Mouse (Mus musculus) lung, postnatal 10 days (tissue): ENCODE measurements around the gene Gm10721.
A peak's percentile ranks its signal among the peaks of the same experiment; 100 is the strongest.
"Not testable (repeated sequence)": the region's sequence is repeated elsewhere in the genome, so short reads cannot be mapped to it uniquely, and the experiment has no call there.

Experiments used
- DNase-seq: peaks from one replicate; pipeline ENCODE4 v3.0.0; 2021

The Gm10721 gene

DNA sequence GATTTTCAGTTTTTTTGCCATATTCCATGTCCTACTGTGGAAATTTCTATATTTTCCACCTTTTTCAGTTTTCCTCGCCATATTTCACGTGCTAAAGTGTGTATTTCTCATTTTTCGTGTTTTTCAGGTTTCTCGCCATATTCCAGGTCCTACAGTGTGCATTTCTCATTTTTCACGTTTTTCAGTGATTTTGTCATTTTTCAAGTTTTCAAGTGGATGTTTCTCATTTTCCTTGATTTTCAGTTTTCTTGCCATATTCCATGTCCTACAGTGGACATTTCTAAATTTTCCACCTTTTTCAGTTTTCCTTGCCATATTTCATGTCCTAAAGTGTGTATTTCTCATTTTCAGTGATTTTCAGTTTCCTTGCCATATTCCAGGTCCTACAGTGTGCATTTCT lies 13.2 kb downstream of the Gm10721 start:
- DNase-seq: not testable (repeated sequence)

DNA sequence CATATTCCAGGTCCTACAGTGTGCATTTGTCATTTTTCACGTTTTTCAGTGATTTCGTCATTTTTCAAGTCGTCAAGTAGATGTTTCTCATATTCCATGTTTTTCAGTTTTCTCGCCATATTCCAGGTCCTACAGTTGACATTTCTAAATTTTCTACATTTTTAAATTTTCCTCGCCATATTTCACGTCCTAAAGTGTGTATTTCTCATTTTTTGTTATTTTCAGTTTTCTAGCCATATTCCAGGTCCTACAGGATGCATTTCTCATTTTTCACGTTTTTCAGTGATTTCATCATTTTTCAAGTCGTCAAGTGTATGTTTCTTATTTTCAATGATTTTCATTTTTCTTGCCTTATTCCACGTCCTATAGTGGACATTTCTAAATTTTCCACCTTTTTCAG lies 13.8 kb downstream of the Gm10721 start:
- not testable (repeated sequence) for DNase-seq

DNA sequence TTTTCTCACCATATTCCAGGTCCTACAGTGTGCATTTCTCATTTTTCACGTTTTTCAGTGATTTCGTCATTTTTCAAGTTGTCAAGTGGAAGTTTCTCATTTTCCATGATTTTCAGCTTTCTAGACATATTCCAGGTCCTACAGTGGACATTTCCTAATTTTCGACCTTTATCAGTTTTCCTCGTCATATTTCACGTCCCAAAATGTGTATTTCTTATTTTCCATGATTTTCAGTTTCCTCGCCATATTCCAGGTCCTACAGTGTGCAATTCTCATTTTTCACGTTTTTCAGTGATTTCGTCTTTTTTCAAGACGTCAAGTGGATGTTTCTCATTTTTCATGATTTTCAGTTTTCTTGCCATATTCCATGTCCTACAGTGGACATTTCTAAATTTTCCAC lies 14.3 kb downstream of the Gm10721 start:
- DNase-seq: not testable (repeated sequence)

DNA sequence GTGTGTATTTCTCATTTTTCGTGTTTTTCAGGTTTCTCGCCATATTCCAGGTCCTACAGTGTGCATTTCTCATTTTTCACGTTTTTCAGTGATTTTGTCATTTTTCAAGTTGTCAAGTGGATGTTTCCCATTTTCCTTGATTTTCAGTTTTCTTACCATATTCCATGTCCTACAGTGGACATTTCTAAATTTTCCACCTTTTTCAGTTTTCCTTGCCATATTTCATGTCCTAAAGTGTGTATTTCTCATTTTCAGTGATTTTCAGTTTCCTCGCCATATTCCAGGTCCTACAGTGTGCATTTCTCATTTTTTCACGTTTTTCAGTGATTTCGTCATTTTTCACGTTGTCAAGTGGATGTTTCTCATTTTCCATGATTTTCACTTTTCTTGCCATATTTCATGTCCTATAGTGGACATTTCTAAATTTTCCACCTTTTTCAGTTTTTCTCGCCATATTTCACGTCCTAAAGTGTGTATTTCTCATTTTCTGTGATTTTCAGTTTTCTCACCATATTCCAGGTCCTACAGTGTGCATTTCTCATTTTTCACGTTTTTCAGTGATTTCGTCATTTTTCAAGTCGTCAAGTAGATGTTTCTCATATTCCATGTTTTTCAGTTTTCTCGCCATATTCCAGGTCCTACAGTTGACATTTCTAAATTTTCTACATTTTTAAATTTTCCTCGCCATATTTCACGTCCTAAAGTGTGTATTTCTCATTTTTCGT lies 16.5 kb downstream of the Gm10721 start:
- peak; percentile 37 for DNase-seq

DNA sequence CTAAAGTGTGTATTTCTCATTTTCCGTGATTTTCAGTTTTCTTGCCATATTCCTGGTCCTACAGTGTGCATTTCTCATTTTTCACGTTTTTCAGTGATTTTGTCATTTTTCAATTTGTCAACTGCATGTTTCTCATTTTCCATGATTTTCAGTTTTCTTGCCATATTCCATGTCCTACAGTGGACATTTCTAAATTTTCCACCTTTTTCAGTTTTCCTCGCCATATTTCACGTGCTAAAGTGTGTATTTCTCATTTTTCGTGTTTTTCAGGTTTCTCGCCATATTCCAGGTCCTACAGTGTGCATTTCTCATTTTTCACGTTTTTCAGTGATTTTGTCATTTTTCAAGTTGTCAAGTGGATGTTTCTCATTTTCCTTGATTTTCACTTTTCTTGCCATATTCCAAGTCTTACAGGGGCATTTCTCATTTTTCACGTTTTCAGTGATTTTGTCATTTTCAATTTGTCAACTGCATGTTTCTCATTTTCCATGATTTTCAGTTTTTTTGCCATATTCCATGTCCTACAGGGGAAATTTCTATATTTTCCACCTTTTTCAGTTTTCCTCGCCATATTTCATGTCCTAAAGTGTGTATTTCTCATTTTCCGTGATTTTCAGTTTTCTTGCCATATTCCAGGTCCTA lies 17.9 kb downstream of the Gm10721 start:
- DNase-seq: not testable (repeated sequence)

DNA sequence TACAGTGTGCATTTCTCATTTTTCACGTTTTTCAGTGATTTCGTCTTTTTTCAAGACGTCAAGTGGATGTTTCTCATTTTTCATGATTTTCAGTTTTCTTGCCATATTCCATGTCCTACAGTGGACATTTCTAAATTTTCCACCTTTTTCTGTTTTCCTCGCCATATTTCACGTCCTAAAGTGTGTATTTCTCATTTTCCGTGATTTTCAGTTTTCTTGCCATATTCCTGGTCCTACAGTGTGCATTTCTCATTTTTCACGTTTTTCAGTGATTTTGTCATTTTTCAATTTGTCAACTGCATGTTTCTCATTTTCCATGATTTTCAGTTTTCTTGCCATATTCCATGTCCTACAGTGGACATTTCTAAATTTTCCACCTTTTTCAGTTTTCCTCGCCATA lies 21.4 kb downstream of the Gm10721 start, which contains the start of gene Gm17535:
Gm17535 (plus strand) TSS at position 301 of the 400 bp plus-strand sequence.
- not testable (repeated sequence) for DNase-seq

DNA sequence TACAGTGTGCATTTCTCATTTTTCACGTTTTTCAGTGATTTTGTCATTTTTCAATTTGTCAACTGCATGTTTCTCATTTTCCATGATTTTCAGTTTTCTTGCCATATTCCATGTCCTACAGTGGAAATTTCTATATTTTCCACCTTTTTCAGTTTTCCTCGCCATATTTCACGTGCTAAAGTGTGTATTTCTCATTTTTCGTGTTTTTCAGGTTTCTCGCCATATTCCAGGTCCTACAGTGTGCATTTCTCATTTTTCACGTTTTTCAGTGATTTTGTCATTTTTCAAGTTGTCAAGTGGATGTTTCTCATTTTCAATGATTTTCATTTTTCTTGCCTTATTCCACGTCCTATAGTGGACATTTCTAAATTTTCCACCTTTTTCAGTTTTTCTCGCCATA lies 23.6 kb downstream of the Gm10721 start, which contains the start of gene Gm10715:
Gm10715 (plus strand) TSS at position 301 of the 400 bp plus-strand sequence.
- not testable (repeated sequence) for DNase-seq

DNA sequence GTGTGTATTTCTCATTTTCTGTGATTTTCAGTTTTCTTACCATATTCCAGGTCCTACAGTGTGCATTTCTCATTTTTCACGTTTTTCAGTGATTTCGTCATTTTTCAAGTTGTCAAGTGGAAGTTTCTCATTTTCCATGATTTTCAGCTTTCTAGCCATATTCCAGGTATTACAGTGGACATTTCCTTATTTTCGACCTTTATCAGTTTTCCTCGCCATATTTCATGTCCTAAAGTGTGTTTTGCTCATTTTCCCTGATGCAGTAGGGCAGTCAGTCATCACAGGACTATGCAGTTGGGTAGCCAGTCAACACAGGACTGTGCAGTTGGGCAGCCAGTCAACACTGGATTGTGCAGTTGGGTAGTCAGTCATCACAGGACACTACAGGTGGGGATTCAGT lies 25.2 kb downstream of the Gm10721 start:
- DNase-seq: not testable (repeated sequence)
